Mouse (Mus musculus) liver, embryonic 13.5 days (tissue): ENCODE measurements around the gene Wdr45b. TPM values are rescaled to one million over a fixed set of nuclear protein-coding genes. Genes with fewer than 3 reads are reported as not detected.

Source experiments
- ATAC-seq: fragments of 200-750 bp; cut with Nextera tagmentation; 2 replicates; pipeline ENCODE4 v1.8.0; 2017; ENCODE audit warnings: low read depth, mild to moderate bottlenecking, moderate number of reproducible peaks, moderate library complexity
- DNase-seq: peaks from one replicate; pipeline ENCODE4 v3.0.0; 2022
- H3K27ac ChIP-seq: fragments of 300-500 bp; sonication (generic); 2 replicates; pipeline ENCODE4 v1.5.1; 2015; ENCODE audit warnings: moderate library complexity, mild to moderate bottlenecking, inconsistent platforms
- H3K27me3 ChIP-seq: fragments of 300-500 bp; sonication (generic); 2 replicates; pipeline ENCODE4 v1.6.1; 2015; ENCODE audit warnings: mild to moderate bottlenecking, inconsistent platforms
- H3K36me3 ChIP-seq: fragments of 300-500 bp; sonication (generic); 2 replicates; pipeline ENCODE4 v1.6.1; 2015; ENCODE audit warnings: mild to moderate bottlenecking, inconsistent platforms
- H3K4me1 ChIP-seq: fragments of 300-500 bp; sonication (generic); replicated peaks from 2 replicates; pipeline ENCODE4 v1.6.1; 2015; ENCODE audit warnings: inconsistent platforms
- H3K4me2 ChIP-seq: fragments of 300-500 bp; sonication (generic); 2 replicates; pipeline ENCODE4 v1.6.1; 2015; ENCODE audit warnings: inconsistent platforms, mild to moderate bottlenecking, moderate library complexity
- H3K4me3 ChIP-seq: fragments of 300-500 bp; sonication (generic); replicated peaks from 2 replicates; pipeline ENCODE4 v1.5.1; 2015; ENCODE audit warnings: mild to moderate bottlenecking, inconsistent platforms
- H3K9ac ChIP-seq: fragments of 300-500 bp; sonication (generic); 2 replicates; pipeline ENCODE4 v1.6.1; 2015; ENCODE audit warnings: mild to moderate bottlenecking, inconsistent platforms
- H3K9me3 ChIP-seq: fragments of 300-500 bp; sonication (generic); replicated peaks from 2 replicates; pipeline ENCODE4 v1.6.1; 2016; ENCODE audit warnings: inconsistent platforms
- WGBS: fragments of 180-500 bp; shearing (Covaris S2); methylation state at CpG from one replicate; pipeline ENCODE4 v1.1.7; 2015; ENCODE audit not compliant: insufficient replicate concordance; 5-methylcytosine and 5-hydroxymethylcytosine counted together
- polyA plus RNA-seq: library from polyadenylated mRNA; unstranded; fragments of >200 nt; fragmentation: Nextera tagmentation; extraction: Ambion mirVana; gene quantifications from 2 replicates; pipeline ENCODE4 v1.2.1, GENCODE M21; 2015

Gene Wdr45b
- 21.8 and 23.2 TPM in 2 replicates for polyA plus RNA-seq

GRCm38 (mm10) chr11:121354091-121354707 lies at the start of gene Wdr45b:
TSS of gene Wdr45b (minus strand) at chr11:121354445.
- Histone ChIP-seq H3K27ac (peak within 1 kb of the TSS; percentile 88), H3K27me3 (no peaks in the 10 kb centered on the region), H3K4me2 (peak within 1 kb of the TSS; percentile 88), H3K9ac (peak within 1 kb of the TSS; percentile 99), H3K4me1 (peaks cover 44% of the 10 kb centered on the region), H3K36me3 (peaks cover 12% of the 10 kb centered on the region), H3K9me3 (no peaks in the 10 kb centered on the region), H3K4me3 (peak within 1 kb of the TSS; percentile 99)
- DNase-seq, result peak; percentile 96
- under 1% methylated on average over 69 of the region's 69 CpGs for WGBS
- ATAC-seq, result peak; percentile 95

GRCm38 (mm10) chr11:121392405-121392804 lies 38.2 kb upstream of the Wdr45b start:
- H3K36me3 ChIP-seq, result no peaks in the 10 kb centered on the region
- no peak overlapping the region for H3K27ac ChIP-seq
- H3K4me2 ChIP-seq, result no peak overlapping the region
- H3K27me3 ChIP-seq, result peaks cover 6% of the 10 kb centered on the region
- no peak overlapping the region for H3K9ac ChIP-seq
- no peak for ATAC-seq
- no peak overlapping the region for H3K4me3 ChIP-seq
- no peak for DNase-seq
- WGBS, result 43% methylated on average over 3 of the region's 3 CpGs
- H3K9me3 ChIP-seq, result no peaks in the 10 kb centered on the region
- peaks cover 20% of the 10 kb centered on the region for H3K4me1 ChIP-seq

- no peaks in the 10 kb centered on the region for H3K9me3 ChIP-seq
- peaks cover 28% of the 10 kb centered on the region for H3K4me1 ChIP-seq
- WGBS, result 30% methylated on average over 3 of the region's 3 CpGs
- peaks cover 22% of the 10 kb centered on the region for H3K27me3 ChIP-seq
- DNase-seq, result no peak
- no peak for ATAC-seq
- no peak overlapping the region for H3K27ac ChIP-seq
- H3K36me3 ChIP-seq, result no peaks in the 10 kb centered on the region
- H3K9ac ChIP-seq, result no peak overlapping the region
- H3K4me2 ChIP-seq, result no peak overlapping the region
- no peak overlapping the region for H3K4me3 ChIP-seq
These were observed 36.5 kb upstream of the Wdr45b start for GRCm38 (mm10) chr11:121390793-121391192.

GRCm38 (mm10) chr11:121388554-121388945 lies 34.3 kb upstream of the Wdr45b start:
- Histone ChIP-seq H3K4me3 (peak overlapping the region; percentile 72), H3K9me3 (no peaks in the 10 kb centered on the region), H3K4me2 (peak overlapping the region; percentile 98), H3K27me3 (peaks cover 23% of the 10 kb centered on the region), H3K4me1 (peaks cover 28% of the 10 kb centered on the region), H3K9ac (no peak overlapping the region), H3K36me3 (no peaks in the 10 kb centered on the region), H3K27ac (no peak overlapping the region)
- WGBS, result 21% methylated on average over 6 of the region's 6 CpGs
- ATAC-seq (no peak), DNase-seq (no peak)

GRCm38 (mm10) chr11:121387750-121388553 lies 33.7 kb upstream of the Wdr45b start, which contains the start of gene Rab40b:
TSS of gene Rab40b (minus strand) at chr11:121388251.
- Histone ChIP-seq H3K4me3 (peak within 1 kb of the TSS; percentile 72), H3K9me3 (no peaks in the 10 kb centered on the region), H3K27ac (peak within 1 kb of the TSS; percentile 48), H3K4me1 (peaks cover 28% of the 10 kb centered on the region), H3K27me3 (peaks cover 26% of the 10 kb centered on the region), H3K9ac (peak within 1 kb of the TSS; percentile 76), H3K36me3 (no peaks in the 10 kb centered on the region), H3K4me2 (peak within 1 kb of the TSS; percentile 98)
- DNase-seq (peak; percentile 78), ATAC-seq (peak; percentile 99)
- 1% methylated on average over 61 of the region's 61 CpGs for WGBS

GRCm38 (mm10) chr11:121380294-121380693 lies 26.0 kb upstream of the Wdr45b start:
- H3K9ac ChIP-seq, result no peak overlapping the region
- ATAC-seq, result no peak

GRCm38 (mm10) chr11:121378644-121379043 lies 24.4 kb upstream of the Wdr45b start:
- H3K9ac ChIP-seq, result no peak overlapping the region
- no peaks in the 10 kb centered on the region for H3K9me3 ChIP-seq
- H3K4me2 ChIP-seq, result no peak overlapping the region
- no peak for DNase-seq
- H3K4me1 ChIP-seq, result no peaks in the 10 kb centered on the region
- no peaks in the 10 kb centered on the region for H3K36me3 ChIP-seq
- H3K27me3 ChIP-seq, result peaks cover 3% of the 10 kb centered on the region; the same call in 1 of the 2 replicates
- no peak overlapping the region for H3K4me3 ChIP-seq
- H3K27ac ChIP-seq, result no peak overlapping the region
- no peak for ATAC-seq

More at GRCm38 (mm10) chr11:121380294-121380693, 26.0 kb upstream of the Wdr45b start:
- 63% methylated on average over 6 of the region's 6 CpGs for WGBS
- Histone ChIP-seq H3K27ac (no peak overlapping the region), H3K27me3 (peaks cover 3% of the 10 kb centered on the region; the same call in 1 of the 2 replicates), H3K36me3 (no peaks in the 10 kb centered on the region), H3K4me3 (no peak overlapping the region), H3K4me2 (no peak overlapping the region), H3K4me1 (no peaks in the 10 kb centered on the region), H3K9me3 (no peaks in the 10 kb centered on the region)
- no peak for DNase-seq

- Histone ChIP-seq H3K36me3 (no peaks in the 10 kb centered on the region), H3K27ac (no peak overlapping the region), H3K27me3 (no peaks in the 10 kb centered on the region), H3K9me3 (no peaks in the 10 kb centered on the region), H3K4me1 (peaks cover 5% of the 10 kb centered on the region; the same call in 1 of the 2 replicates), H3K4me3 (no peak overlapping the region), H3K9ac (no peak overlapping the region), H3K4me2 (no peak overlapping the region)
- no peak for DNase-seq
- 44% methylated on average over 6 of the region's 6 CpGs for WGBS
- ATAC-seq, result no peak
These were observed 19.1 kb upstream of the Wdr45b start for GRCm38 (mm10) chr11:121373305-121373704.

GRCm38 (mm10) chr11:121370337-121370994 lies 16.2 kb upstream of the Wdr45b start:
- H3K27me3 ChIP-seq, result no peaks in the 10 kb centered on the region
- H3K9me3 ChIP-seq, result no peaks in the 10 kb centered on the region
- no peak for DNase-seq
- WGBS, result 64% methylated on average over 6 of the region's 6 CpGs
- no peak for ATAC-seq
- no peak overlapping the region for H3K4me3 ChIP-seq
- no peak overlapping the region for H3K4me2 ChIP-seq
- peaks cover 5% of the 10 kb centered on the region; the same call in 1 of the 2 replicates for H3K4me1 ChIP-seq
- no peak overlapping the region for H3K9ac ChIP-seq
- no peak overlapping the region for H3K27ac ChIP-seq
- no peaks in the 10 kb centered on the region for H3K36me3 ChIP-seq

- H3K27me3 ChIP-seq, result no peaks in the 10 kb centered on the region
- H3K9ac ChIP-seq, result no peak overlapping the region
- no peak for ATAC-seq
- no peaks in the 10 kb centered on the region for H3K36me3 ChIP-seq
- H3K27ac ChIP-seq, result no peak overlapping the region
- peak; percentile 57 for DNase-seq
- no peak overlapping the region for H3K4me3 ChIP-seq
- no peak overlapping the region for H3K4me2 ChIP-seq
- H3K4me1 ChIP-seq, result peaks cover 5% of the 10 kb centered on the region; the same call in 1 of the 2 replicates
- H3K9me3 ChIP-seq, result no peaks in the 10 kb centered on the region
- 49% methylated on average over 6 of the region's 6 CpGs for WGBS
These were observed 15.4 kb upstream of the Wdr45b start for GRCm38 (mm10) chr11:121369622-121370021.

GRCm38 (mm10) chr11:121368731-121369130 lies 14.5 kb upstream of the Wdr45b start:
- Histone ChIP-seq H3K4me3 (no peak overlapping the region), H3K4me1 (peaks cover 5% of the 10 kb centered on the region; the same call in 1 of the 2 replicates), H3K36me3 (no peaks in the 10 kb centered on the region), H3K9ac (no peak overlapping the region), H3K9me3 (no peaks in the 10 kb centered on the region), H3K27ac (0 out of 2 replicates have a peak overlapping the region, but pooled peaks have one; percentile 1), H3K27me3 (no peaks in the 10 kb centered on the region), H3K4me2 (no peak overlapping the region)
- DNase-seq, result no peak
- WGBS, result 20% methylated on average over 1 of the region's 1 CpGs
- no peak for ATAC-seq
